Mouse (Mus musculus) neutrophil, adult 65 days (primary cell): Measurements from ENCODE around the gene Malrd1. TPM values are rescaled to one million over a fixed set of nuclear protein-coding genes. Genes with fewer than 3 reads are reported as not detected.

Experiments
- total RNA-seq: library from RNA; stranded (reverse); gene quantifications from 2 replicates; pipeline ENCODE4 v1.2.4, GENCODE M21; 2023

Gene Malrd1
- total RNA-seq = not detected in 2 replicates

DNA sequence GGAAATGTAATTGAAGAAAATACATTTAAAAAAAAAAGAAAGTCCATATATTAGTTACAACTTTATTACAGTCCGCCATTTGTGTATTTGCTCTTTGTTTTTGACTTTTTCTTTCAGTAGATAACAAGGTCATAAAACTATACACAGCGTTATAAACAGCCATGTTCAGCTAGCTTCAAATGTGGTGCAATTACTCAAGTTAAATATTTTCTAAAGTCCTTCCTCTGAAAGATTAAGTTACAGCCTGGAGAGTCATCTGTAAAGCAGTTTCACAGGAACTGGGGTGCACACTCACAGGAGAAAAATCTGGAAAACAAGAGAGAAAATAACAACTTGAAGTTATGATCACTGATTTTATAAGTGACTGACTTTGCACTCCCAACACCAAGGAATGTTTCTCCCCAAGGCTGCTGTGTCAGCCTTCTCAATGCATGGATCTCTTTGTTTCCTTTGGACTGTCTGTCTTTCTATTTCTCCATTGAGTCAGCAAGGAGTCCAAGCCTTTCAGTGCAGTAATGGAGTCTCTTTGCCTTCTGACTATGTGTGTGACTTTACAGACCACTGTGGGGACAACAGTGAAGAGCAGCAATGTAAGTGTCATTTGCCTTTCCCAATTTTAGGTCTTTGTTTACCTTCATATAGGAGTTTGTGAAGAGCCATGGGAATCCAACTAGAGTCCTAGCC lies at the start of gene Malrd1:
TSS of gene Malrd1 (plus strand) at position 239 of the 684 bp plus-strand sequence.

